Mouse (Mus musculus) heart, postnatal 10 days (tissue): ENCODE results near the gene Clp1. TPM values are rescaled to one million over a fixed set of nuclear protein-coding genes. Genes with fewer than 3 reads are reported as not detected.

Source experiments
- microRNA-seq, 2 experiments: library from miRNA; unstranded; fragments of <30 nt; microRNA quantifications; one replicate each; pipeline ENCODE4 v1.2.0; 2022
- total RNA-seq, 2 experiments: library from RNA; stranded (reverse); gene quantifications; 2 replicates each; pipeline ENCODE4 v1.2.3; 2021

The Clp1 gene
- total RNA-seq, 2 experiments from 2014 or later = 7.0 to 8.1 TPM

Small RNA genes within 50 kb of the gene (microRNA-seq; reads per million reads assigned to microRNA genes)
- gene Mir130a = 8,670 to 19,894 reads per million in 2 experiments

Other genes with a start within 250 kb of the Clp1 start
- gene Ctnnd1, start 76.6 kb downstream of the Clp1 start, total RNA-seq = 100 to 1,000 TPM; 126 to 129 TPM
- not detected for gene Btbd18, start 68.3 kb downstream of the Clp1 start, total RNA-seq
- gene Selenoh, start 56.6 kb downstream of the Clp1 start, total RNA-seq = 10 to 100 TPM; 59.9 to 60.8 TPM
- gene Gm28635, start 49.3 kb downstream of the Clp1 start, total RNA-seq = 10 to 100 TPM in 1 of 2 experiments, 1 to 10 TPM in 1; 9.6 to 11.7 TPM
- 10 to 100 TPM; 15.1 to 17.8 TPM for gene Med19, start 48.9 kb downstream of the Clp1 start, total RNA-seq
- gene Tmx2, start 48.2 kb downstream of the Clp1 start, total RNA-seq = 100 to 1,000 TPM; 109 to 134 TPM
- gene Zdhhc5, start 12.2 kb downstream of the Clp1 start, total RNA-seq = 10 to 100 TPM; 66.4 to 72.4 TPM
- 1 to 10 TPM in 1 of 2 experiments, under 1 TPM in 1; 0.89 to 1.0 TPM for gene Ypel4, start 6.7 kb upstream of the Clp1 start, total RNA-seq
- gene Gm19426, start 16.3 kb upstream of the Clp1 start, total RNA-seq = 1 to 10 TPM; 3.1 to 3.9 TPM
- 10 to 100 TPM; 59.2 to 60.4 TPM for gene Serping1, start 48.1 kb upstream of the Clp1 start, total RNA-seq
- gene Ube2l6, start 71.5 kb upstream of the Clp1 start, total RNA-seq = 10 to 100 TPM; 22.3 to 36.8 TPM
- under 1 TPM in 1 of 2 experiments, not detected in 1; 0.14 TPM for gene Smtnl1, start 95.3 kb upstream of the Clp1 start, total RNA-seq
- gene Timm10, start 99.6 kb upstream of the Clp1 start, total RNA-seq = 100 to 1,000 TPM; 122 to 124 TPM
- gene Slc43a1, start 111.5 kb upstream of the Clp1 start, total RNA-seq = 1 to 10 TPM; 2.2 to 3.4 TPM
- gene Rtn4rl2, start 159.4 kb upstream of the Clp1 start, total RNA-seq = 1 to 10 TPM; 4.0 to 8.0 TPM
- gene Slc43a3, start 209.2 kb upstream of the Clp1 start, total RNA-seq = 100 to 1,000 TPM in 1 of 2 experiments, 10 to 100 TPM in 1; 53.0 to 109 TPM